ENCODE assay signal across 8 mouse cellular contexts in the genomic region with DNA sequence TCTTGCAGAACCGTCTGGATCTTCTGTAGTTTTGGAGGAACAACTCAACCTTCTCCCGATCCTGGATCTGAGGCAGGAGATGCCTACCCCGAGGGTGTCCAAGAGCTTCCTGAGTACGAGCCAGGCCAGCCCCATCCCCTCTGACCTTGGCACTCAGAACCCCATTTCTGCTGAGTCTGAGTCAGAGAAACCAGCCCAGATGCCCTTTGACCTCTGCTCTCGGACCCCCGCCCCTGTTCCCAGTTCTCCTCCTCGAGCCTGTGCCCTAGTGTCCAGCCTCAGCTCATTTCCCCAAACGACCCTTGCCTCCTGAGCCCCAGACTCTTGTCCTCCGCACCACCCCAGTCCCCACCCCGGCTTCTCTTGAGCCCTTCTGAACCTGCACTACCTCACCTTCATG. TPM values are rescaled to one million over a fixed set of nuclear protein-coding genes. Genes with fewer than 3 reads are reported as not detected.
DNase-seq lines count a peak whose midpoint lies in the region; ATAC-seq lines count a peak whose summit lies in the region.

No protein-coding gene starts in this region.

- peaks cover 10% of the 10 kb centered on the region for H3K4me1 ChIP-seq in lung, embryonic 16.5 days (replicated peaks; ENCODE audit: control insufficient read depth, insufficient read depth, low read length)
- H3K4me1 ChIP-seq in forebrain, embryonic 13.5 days: peaks cover 9% of the 10 kb centered on the region
- peaks cover 18% of the 10 kb centered on the region for H3K4me1 ChIP-seq in limb, embryonic 10.5 days

- 32% methylated on average over 10 of the region's 10 CpGs for WGBS in lung, embryonic 16.5 days
- WGBS in forebrain, embryonic 13.5 days: 39% methylated on average over 10 of the region's 10 CpGs
- 33% methylated on average over 10 of the region's 10 CpGs for WGBS in limb, embryonic 10.5 days

- peak overlapping the region; percentile 96 for H3K4me2 ChIP-seq in lung, embryonic 16.5 days (ENCODE audit: low read depth, low read length)
- H3K4me2 ChIP-seq in forebrain, embryonic 13.5 days: peak overlapping the region; percentile 94

- H3K9ac ChIP-seq in lung, embryonic 16.5 days (ENCODE audit: low read length): peak overlapping the region; percentile 79
- peak overlapping the region; percentile 87 for H3K9ac ChIP-seq in forebrain, embryonic 13.5 days

- peak overlapping the region; percentile 62 for H3K4me3 ChIP-seq in lung, embryonic 16.5 days (ENCODE audit: low read length)
- peak overlapping the region; percentile 73 for H3K4me3 ChIP-seq in forebrain, embryonic 13.5 days
- peak overlapping the region; percentile 80 for H3K4me3 ChIP-seq in limb, embryonic 10.5 days

- no peak overlapping the region for H3K27ac ChIP-seq in lung, embryonic 16.5 days (ENCODE audit: low read length)
- no peak overlapping the region for H3K27ac ChIP-seq in forebrain, embryonic 13.5 days
- peak overlapping the region; percentile 97 for H3K27ac ChIP-seq in limb, embryonic 10.5 days

- H3K27me3 ChIP-seq in lung, embryonic 16.5 days (ENCODE audit: control insufficient read depth, insufficient read depth, low read depth, low read length): no peaks in the 10 kb centered on the region
- no peaks in the 10 kb centered on the region for H3K27me3 ChIP-seq in forebrain, embryonic 13.5 days
- no peaks in the 10 kb centered on the region for H3K27me3 ChIP-seq in limb, embryonic 10.5 days (ENCODE audit: low read depth, poor library complexity, severe bottlenecking)
- no peaks in the 10 kb centered on the region; the same call in 1 of the 2 replicates for H3K27me3 ChIP-seq in splenic B cell, adult 2 months (ENCODE audit: control insufficient read depth, insufficient read depth, low read length, poor library complexity, severe bottlenecking)

- no peak for DNase-seq in lung, postnatal 36 days
- no peak for DNase-seq in limb, embryonic 10.5 days (ENCODE audit: low spot score)
- DNase-seq in splenic B cell, adult 2 months (ENCODE audit: low read depth, low spot score): peak; percentile 8
- DNase-seq in cerebellum, postnatal 14 days: no peak

- no peaks in the 10 kb centered on the region for H3K9me3 ChIP-seq in lung, embryonic 16.5 days (ENCODE audit: control insufficient read depth, low read length)
- H3K9me3 ChIP-seq in forebrain, embryonic 13.5 days (replicated peaks): no peaks in the 10 kb centered on the region
- no peaks in the 10 kb centered on the region for H3K9me3 ChIP-seq in limb, embryonic 10.5 days (replicated peaks)

- ATAC-seq in lung, embryonic 16.5 days (ENCODE audit: low read depth): peak; percentile 2; the same call in 1 of the 2 replicates
- ATAC-seq in forebrain, embryonic 13.5 days: peak; percentile 17; the same call in 1 of the 2 replicates
- no peak for ATAC-seq in CD4-positive, CD25-positive, alpha-beta regulatory T cell, adult 4 months
- no peak for ATAC-seq in cerebellum, adult (ENCODE audit: insufficient number of reproducible peaks, low FRiP score, low TSS enrichment)

- peaks cover 11% of the 10 kb centered on the region for H3K36me3 ChIP-seq in lung, embryonic 16.5 days (ENCODE audit: control insufficient read depth, insufficient read depth, low read length)
- peaks cover 39% of the 10 kb centered on the region for H3K36me3 ChIP-seq in forebrain, embryonic 13.5 days (ENCODE audit: poor library complexity, severe bottlenecking)
- H3K36me3 ChIP-seq in limb, embryonic 10.5 days: peaks cover 43% of the 10 kb centered on the region
- no peaks in the 10 kb centered on the region for H3K36me3 ChIP-seq in splenic B cell, adult 2 months (ENCODE audit: control insufficient read depth, insufficient read depth, low read length, poor library complexity, severe bottlenecking)

RNA-seq across cellular contexts. Expression of a gene that starts 1.2 kb away (rescaled TPM):
- polyA plus RNA-seq in lung, embryonic 16.5 days (2015; fragmentation: Nextera tagmentation; extraction: Ambion mirVana): 1.9 and 2.5 TPM in 2 replicates
- polyA plus RNA-seq in forebrain, embryonic 13.5 days (2015; fragmentation: Nextera tagmentation; extraction: Ambion mirVana): 5.2 and 7.0 TPM in 2 replicates
- polyA plus RNA-seq in limb, embryonic 10.5 days (2016; fragmentation: Nextera tagmentation; extraction: Ambion mirVana): 5.6 and 5.9 TPM in 2 replicates
- polyA plus RNA-seq in CD4-positive, CD25-positive, alpha-beta regulatory T cell, adult 4 months (2017; shearing (Covaris generic)): under 1 TPM in 1 of 2 experiments, not detected in 1; 0.15 TPM

RNA-seq across cellular contexts. Expression of a gene that starts 13.4 kb away (rescaled TPM):
- not detected in 2 replicates for polyA plus RNA-seq in lung, embryonic 16.5 days (2015; fragmentation: Nextera tagmentation; extraction: Ambion mirVana)
- not detected in 2 replicates for polyA plus RNA-seq in forebrain, embryonic 13.5 days (2015; fragmentation: Nextera tagmentation; extraction: Ambion mirVana)
- not detected in 2 replicates for polyA plus RNA-seq in limb, embryonic 10.5 days (2016; fragmentation: Nextera tagmentation; extraction: Ambion mirVana)
- polyA plus RNA-seq in CD4-positive, CD25-positive, alpha-beta regulatory T cell, adult 4 months (2017; shearing (Covaris generic)): not detected

RNA-seq across cellular contexts. Expression of a gene that starts 45.6 kb away (rescaled TPM):
- 71.0 and 75.1 TPM in 2 replicates for polyA plus RNA-seq in lung, embryonic 16.5 days (2015; fragmentation: Nextera tagmentation; extraction: Ambion mirVana)
- polyA plus RNA-seq in forebrain, embryonic 13.5 days (2015; fragmentation: Nextera tagmentation; extraction: Ambion mirVana): 42.6 and 44.9 TPM in 2 replicates
- 75.7 and 81.6 TPM in 2 replicates for polyA plus RNA-seq in limb, embryonic 10.5 days (2016; fragmentation: Nextera tagmentation; extraction: Ambion mirVana)
- 10 to 100 TPM; 48.0 to 57.8 TPM for polyA plus RNA-seq in CD4-positive, CD25-positive, alpha-beta regulatory T cell, adult 4 months (2017; shearing (Covaris generic))

RNA-seq across cellular contexts. Expression of a gene that starts 45.7 kb away (rescaled TPM):
- polyA plus RNA-seq in lung, embryonic 16.5 days (2015; fragmentation: Nextera tagmentation; extraction: Ambion mirVana): 24.6 and 31.3 TPM in 2 replicates
- 30.0 and 39.0 TPM in 2 replicates for polyA plus RNA-seq in forebrain, embryonic 13.5 days (2015; fragmentation: Nextera tagmentation; extraction: Ambion mirVana)
- 53.9 and 55.4 TPM in 2 replicates for polyA plus RNA-seq in limb, embryonic 10.5 days (2016; fragmentation: Nextera tagmentation; extraction: Ambion mirVana)
- 10 to 100 TPM; 15.6 to 19.2 TPM for polyA plus RNA-seq in CD4-positive, CD25-positive, alpha-beta regulatory T cell, adult 4 months (2017; shearing (Covaris generic))

RNA-seq across cellular contexts. Expression of a gene that starts 58.3 kb away (rescaled TPM):
- polyA plus RNA-seq in lung, embryonic 16.5 days (2015; fragmentation: Nextera tagmentation; extraction: Ambion mirVana): 224 and 242 TPM in 2 replicates
- 264 and 293 TPM in 2 replicates for polyA plus RNA-seq in forebrain, embryonic 13.5 days (2015; fragmentation: Nextera tagmentation; extraction: Ambion mirVana)
- polyA plus RNA-seq in limb, embryonic 10.5 days (2016; fragmentation: Nextera tagmentation; extraction: Ambion mirVana): 191 TPM in 2 replicates
- 100 to 1,000 TPM; 131 to 182 TPM for polyA plus RNA-seq in CD4-positive, CD25-positive, alpha-beta regulatory T cell, adult 4 months (2017; shearing (Covaris generic))

Comparison
In these comparisons a context has a peak if more than half of its experiments do, and no peak if none do; other contexts are left out.
1. ATAC-seq: peak in lung, embryonic 16.5 days (single experiment) and forebrain, embryonic 13.5 days (single experiment); none in CD4-positive, CD25-positive, alpha-beta regulatory T cell, adult 4 months (single experiment) and cerebellum, adult (single experiment).
2. Peak in every context shown above with its lines, with median percentiles within 50 percentile points of each other: H3K4me3 ChIP-seq.